Mouse (Mus musculus) heart, adult 18-20 months (tissue): Measurements from ENCODE around the gene Gbp5. TPM values are rescaled to one million over a fixed set of nuclear protein-coding genes. Genes with fewer than 3 reads are reported as not detected.
A peak's percentile ranks its signal among the peaks of the same experiment; 100 is the strongest.
"Not testable (repeated sequence)": the region's sequence is repeated elsewhere in the genome, so short reads cannot be mapped to it uniquely, and the experiment has no call there.

ENCODE experiments used
- DNase-seq, 2 experiments: peaks; one replicate each; pipeline ENCODE4 v3.0.0; 2021 to 2022; ENCODE audit warnings: mixed read lengths in 1 of 2
- total RNA-seq, 2 experiments: library from RNA; stranded (reverse); gene quantifications; 2 replicates each; pipeline ENCODE4 v1.2.3; 2021

Gene Gbp5
- total RNA-seq, 2 experiments from 2014 or later, result 7.0 to 15.6 TPM

GRCm38 (mm10) chr3:142542776-142543175, 49.0 kb downstream of the Gbp5 start:
- not testable (repeated sequence) for DNase-seq

GRCm38 (mm10) chr3:142546690-142547089, 52.9 kb downstream of the Gbp5 start:
- no peak for DNase-seq

GRCm38 (mm10) chr3:142550052-142550676, 56.4 kb downstream of the Gbp5 start:
- DNase-seq, result no peak

GRCm38 (mm10) chr3:142554601-142555000, 60.8 kb downstream of the Gbp5 start:
- DNase-seq, result no peak

GRCm38 (mm10) chr3:142555623-142556022, 61.8 kb downstream of the Gbp5 start:
- no peak for DNase-seq

- DNase-seq, result peak; percentile 69 to 86
Measured at GRCm38 (mm10) chr3:142559632-142560228, 66.0 kb downstream of the Gbp5 start, which contains the start of gene Gbp3. Gene Gbp3, plus strand, starts transcription at chr3:142560026.

GRCm38 (mm10) chr3:142560296-142560948, 66.6 kb downstream of the Gbp5 start:
- peak; percentile 90 to 91 for DNase-seq

- no peak for DNase-seq
Measured at GRCm38 (mm10) chr3:142561045-142561646, 67.4 kb downstream of the Gbp5 start.

- DNase-seq, result no peak
Measured at GRCm38 (mm10) chr3:142561666-142562065, 67.9 kb downstream of the Gbp5 start.

- not testable (repeated sequence) for DNase-seq
Measured at GRCm38 (mm10) chr3:142567490-142567889, 73.7 kb downstream of the Gbp5 start.

GRCm38 (mm10) chr3:142570738-142571137, 77.0 kb downstream of the Gbp5 start:
- no peak for DNase-seq

Other genes with a start within 250 kb of the Gbp5 start
- 100 to 1,000 TPM; 614 to 711 TPM for gene Pdlim5, start 98.3 kb upstream of the Gbp5 start, total RNA-seq
- gene Gbp7, start 36.4 kb downstream of the Gbp5 start, total RNA-seq, result 10 to 100 TPM in 1 of 2 experiments, 1 to 10 TPM in 1; 8.5 to 31.7 TPM
- gene Gbp3, start 66.0 kb downstream of the Gbp5 start, total RNA-seq, result 10 to 100 TPM; 10.4 to 26.1 TPM
- under 1 TPM; 0.27 to 0.41 TPM for gene Gbp2b, start 100.9 kb downstream of the Gbp5 start, total RNA-seq
- gene Gbp2, start 126.6 kb downstream of the Gbp5 start, total RNA-seq, result 10 to 100 TPM; 11.5 to 24.6 TPM
- gene Kyat3, start 207.1 kb downstream of the Gbp5 start, total RNA-seq, result 10 to 100 TPM; 33.4 to 37.8 TPM